Mouse (Mus musculus): ENCODE results near the gene Gm45140. TPM values are rescaled to one million over a fixed set of nuclear protein-coding genes. Genes with fewer than 3 reads are reported as not detected.

Gm45140 gene
- polyA plus RNA-seq, 1 experiment from 2014 or later, result 3.3 TPM

DNA sequence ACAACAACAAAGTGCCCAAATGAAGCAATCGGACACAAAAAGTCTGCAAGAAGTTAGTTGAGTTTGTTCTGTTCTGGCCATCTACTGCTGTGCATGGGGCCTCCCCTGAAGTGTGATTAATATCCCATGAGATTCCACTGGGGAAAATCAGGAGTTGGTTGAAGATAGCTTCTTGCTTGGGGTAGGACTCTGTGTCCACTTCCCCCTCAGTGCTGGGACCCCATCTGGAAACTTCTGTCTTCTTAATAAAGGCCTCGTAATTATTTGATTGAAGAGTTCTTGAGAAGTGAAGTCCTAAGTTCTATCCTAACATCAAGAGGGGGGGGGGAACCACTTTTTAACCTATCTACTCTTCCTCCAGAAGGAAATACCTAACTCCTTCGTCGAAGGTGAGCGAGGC is 73.4 kb downstream of the Gm45140 start:
- H3K4me2 ChIP-seq, result no peak overlapping the region
- no peak overlapping the region for H3K4me3 ChIP-seq (ENCODE audit: low read depth, low read length)
- H3K9me3 ChIP-seq (ENCODE audit: low read depth, low read length), result no peaks in the 10 kb centered on the region
- WGBS, result 65% methylated on average over 5 of the region's 5 CpGs
- no peak overlapping the region for H3K27ac ChIP-seq (ENCODE audit: low read depth)
- H3K27me3 ChIP-seq (ENCODE audit: insufficient read depth, low read length), result no peaks in the 10 kb centered on the region
- no peaks in the 10 kb centered on the region for H3K36me3 ChIP-seq (ENCODE audit: insufficient read depth)
- H3K4me1 ChIP-seq (ENCODE audit: insufficient read depth), result no peaks in the 10 kb centered on the region
- TF ChIP-seq CTCF (IDR thresholded peaks at IDR 0.05; ENCODE audit: low read depth), result no peak
- ATAC-seq (ENCODE audit: insufficient read depth) (no peak), DNase-seq (no peak)
- no peak overlapping the region for H3K9ac ChIP-seq

DNA sequence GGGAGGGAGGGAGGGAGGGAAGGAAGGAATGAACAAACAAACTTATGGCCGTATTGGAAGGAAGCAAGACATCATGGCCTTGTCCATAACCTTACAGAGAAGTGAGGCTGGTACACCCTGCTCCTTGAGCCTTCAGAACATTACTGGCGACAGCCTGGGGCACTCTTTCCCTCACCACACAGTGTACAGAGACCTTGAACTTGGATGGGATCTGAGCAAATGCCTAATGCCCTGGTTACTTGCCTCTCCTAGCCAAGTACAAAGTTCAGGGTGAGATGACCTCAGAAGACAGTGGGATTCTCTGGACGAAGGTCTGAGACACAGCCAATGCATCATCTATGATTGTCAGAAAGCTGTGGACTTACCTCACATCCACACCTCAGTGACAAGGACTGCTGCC is 75.7 kb downstream of the Gm45140 start:
- no peak for DNase-seq
- no peak for TF ChIP-seq CTCF (IDR thresholded peaks at IDR 0.05; ENCODE audit: low read depth)
- H3K36me3 ChIP-seq (ENCODE audit: insufficient read depth), result no peaks in the 10 kb centered on the region
- no peaks in the 10 kb centered on the region for H3K27me3 ChIP-seq (ENCODE audit: insufficient read depth, low read length)
- H3K27ac ChIP-seq (ENCODE audit: low read depth), result no peak overlapping the region
- no peaks in the 10 kb centered on the region for H3K4me1 ChIP-seq (ENCODE audit: insufficient read depth)
- ATAC-seq (ENCODE audit: insufficient read depth), result no peak
- H3K9me3 ChIP-seq (ENCODE audit: low read depth, low read length), result no peaks in the 10 kb centered on the region
- 35% methylated on average over 3 of the region's 3 CpGs for WGBS
- no peak overlapping the region for H3K4me2 ChIP-seq
- H3K4me3 ChIP-seq (ENCODE audit: low read depth, low read length), result no peak overlapping the region
- H3K9ac ChIP-seq, result no peak overlapping the region

DNA sequence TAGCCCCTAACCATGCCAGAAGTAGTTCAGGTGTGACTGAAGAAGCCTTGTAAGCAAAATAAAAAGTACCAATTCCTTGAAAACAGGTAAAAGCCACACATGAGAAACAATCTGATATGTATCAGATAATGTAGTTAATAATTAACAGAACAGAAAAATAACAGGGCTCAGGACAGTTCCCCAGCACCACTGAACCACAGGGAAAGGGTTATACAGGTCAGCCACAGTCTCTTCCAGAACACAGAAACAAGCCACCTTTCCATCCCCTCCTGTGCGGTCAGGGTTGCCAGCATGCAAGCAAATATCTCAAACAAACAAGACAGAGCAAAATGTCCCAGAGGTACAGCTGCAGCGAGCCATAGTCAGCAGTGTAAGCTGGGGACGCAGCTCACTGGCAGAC is 76.2 kb downstream of the Gm45140 start:
- no peak overlapping the region for H3K27ac ChIP-seq (ENCODE audit: low read depth)
- no peak for TF ChIP-seq CTCF (IDR thresholded peaks at IDR 0.05; ENCODE audit: low read depth)
- WGBS, result 39% methylated on average over 3 of the region's 3 CpGs
- no peaks in the 10 kb centered on the region for H3K4me1 ChIP-seq (ENCODE audit: insufficient read depth)
- no peak overlapping the region for H3K9ac ChIP-seq
- ATAC-seq (ENCODE audit: insufficient read depth), result no peak
- no peak overlapping the region for H3K4me3 ChIP-seq (ENCODE audit: low read depth, low read length)
- H3K4me2 ChIP-seq, result no peak overlapping the region
- no peaks in the 10 kb centered on the region for H3K27me3 ChIP-seq (ENCODE audit: insufficient read depth, low read length)
- H3K9me3 ChIP-seq (ENCODE audit: low read depth, low read length), result no peaks in the 10 kb centered on the region
- DNase-seq, result no peak
- H3K36me3 ChIP-seq (ENCODE audit: insufficient read depth), result no peaks in the 10 kb centered on the region

DNA sequence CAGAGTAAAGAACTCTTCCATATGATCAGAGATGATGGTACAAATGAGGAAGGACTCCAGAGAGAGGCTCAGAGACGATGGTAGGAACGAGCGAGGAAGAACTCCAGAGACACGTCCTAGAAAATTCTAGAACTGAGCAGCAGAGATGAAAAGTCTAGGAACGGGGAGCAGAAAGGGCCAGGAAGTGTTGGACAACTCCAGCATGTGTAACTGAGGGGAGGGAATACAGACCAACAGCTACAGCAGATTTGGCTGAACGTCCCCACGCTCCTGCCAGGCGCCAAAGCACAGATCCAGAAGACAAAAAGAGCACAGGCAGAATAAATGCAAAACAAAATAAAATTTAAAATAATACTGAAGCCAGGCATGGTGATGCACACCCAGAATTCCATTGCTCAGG is 78.7 kb downstream of the Gm45140 start:
- H3K9ac ChIP-seq, result no peak overlapping the region
- no peaks in the 10 kb centered on the region for H3K9me3 ChIP-seq (ENCODE audit: low read depth, low read length)
- H3K27me3 ChIP-seq (ENCODE audit: insufficient read depth, low read length), result no peaks in the 10 kb centered on the region
- H3K4me2 ChIP-seq, result no peak overlapping the region
- no peak for TF ChIP-seq CTCF (IDR thresholded peaks at IDR 0.05; ENCODE audit: low read depth)
- H3K27ac ChIP-seq (ENCODE audit: low read depth), result no peak overlapping the region
- WGBS, result 83% methylated on average over 8 of the region's 8 CpGs
- H3K4me1 ChIP-seq (ENCODE audit: insufficient read depth), result no peaks in the 10 kb centered on the region
- DNase-seq (no peak), ATAC-seq (ENCODE audit: insufficient read depth) (no peak)
- H3K36me3 ChIP-seq (ENCODE audit: insufficient read depth), result no peaks in the 10 kb centered on the region
- H3K4me3 ChIP-seq (ENCODE audit: low read depth, low read length), result no peak overlapping the region

DNA sequence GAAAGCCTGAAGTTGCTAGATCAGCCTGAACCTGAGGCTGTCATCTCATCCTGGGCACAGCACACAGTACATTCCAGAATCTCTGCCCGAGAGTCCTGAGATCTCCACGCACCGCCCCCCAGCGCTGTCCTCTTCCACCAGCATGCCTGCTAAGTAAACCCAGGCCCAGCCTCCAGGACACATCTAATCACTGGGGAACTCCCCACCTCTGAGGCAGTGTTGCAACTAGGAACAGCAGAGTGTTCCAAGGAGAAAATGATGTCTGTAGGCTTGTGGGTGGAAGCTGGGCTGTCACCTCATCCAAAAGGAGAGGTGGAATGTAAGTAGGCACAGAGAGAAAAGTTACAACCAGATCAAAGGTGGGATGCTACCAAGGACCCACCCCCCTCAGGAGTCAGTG is 80.4 kb downstream of the Gm45140 start:
- no peaks in the 10 kb centered on the region for H3K9me3 ChIP-seq (ENCODE audit: low read depth, low read length)
- H3K4me1 ChIP-seq (ENCODE audit: insufficient read depth), result no peaks in the 10 kb centered on the region
- H3K4me2 ChIP-seq, result no peak overlapping the region
- ATAC-seq (ENCODE audit: insufficient read depth), result no peak
- H3K27ac ChIP-seq (ENCODE audit: low read depth), result no peak overlapping the region
- H3K4me3 ChIP-seq (ENCODE audit: low read depth, low read length), result no peak overlapping the region
- H3K27me3 ChIP-seq (ENCODE audit: insufficient read depth, low read length), result no peaks in the 10 kb centered on the region
- H3K9ac ChIP-seq, result no peak overlapping the region
- 73% methylated on average over 4 of the region's 4 CpGs for WGBS
- no peak for TF ChIP-seq CTCF (IDR thresholded peaks at IDR 0.05; ENCODE audit: low read depth)
- no peaks in the 10 kb centered on the region for H3K36me3 ChIP-seq (ENCODE audit: insufficient read depth)
- no peak for DNase-seq

DNA sequence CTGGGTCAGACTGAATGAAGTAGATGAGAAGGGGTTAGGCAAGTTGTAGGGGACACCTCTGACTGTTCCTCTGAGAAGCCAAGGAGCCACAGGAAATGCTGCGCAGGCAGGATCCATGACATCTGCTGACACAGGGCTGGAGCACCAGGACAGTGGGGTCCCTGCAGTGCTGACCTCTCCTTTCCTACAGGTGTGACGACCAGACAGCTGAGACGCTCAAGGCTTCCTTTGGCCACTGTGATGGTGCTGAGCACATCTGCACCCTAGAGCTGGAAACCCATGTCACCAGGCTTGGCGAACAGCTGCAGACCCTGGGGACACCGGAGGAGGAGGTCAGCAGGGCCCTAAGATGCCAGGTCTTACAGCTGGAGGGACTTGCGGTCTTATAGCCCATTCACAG is 84.0 kb downstream of the Gm45140 start:
- Histone ChIP-seq H3K27ac (ENCODE audit: low read depth) (no peak overlapping the region), H3K4me2 (no peak overlapping the region), H3K4me1 (ENCODE audit: insufficient read depth) (no peaks in the 10 kb centered on the region), H3K27me3 (ENCODE audit: insufficient read depth, low read length) (no peaks in the 10 kb centered on the region), H3K9me3 (ENCODE audit: low read depth, low read length) (no peaks in the 10 kb centered on the region), H3K36me3 (ENCODE audit: insufficient read depth) (no peaks in the 10 kb centered on the region), H3K9ac (no peak overlapping the region), H3K4me3 (ENCODE audit: low read depth, low read length) (no peak overlapping the region)
- no peak for ATAC-seq (ENCODE audit: insufficient read depth)
- TF ChIP-seq CTCF (IDR thresholded peaks at IDR 0.05; ENCODE audit: low read depth), result no peak
- DNase-seq, result no peak
- 80% methylated on average over 6 of the region's 6 CpGs for WGBS

DNA sequence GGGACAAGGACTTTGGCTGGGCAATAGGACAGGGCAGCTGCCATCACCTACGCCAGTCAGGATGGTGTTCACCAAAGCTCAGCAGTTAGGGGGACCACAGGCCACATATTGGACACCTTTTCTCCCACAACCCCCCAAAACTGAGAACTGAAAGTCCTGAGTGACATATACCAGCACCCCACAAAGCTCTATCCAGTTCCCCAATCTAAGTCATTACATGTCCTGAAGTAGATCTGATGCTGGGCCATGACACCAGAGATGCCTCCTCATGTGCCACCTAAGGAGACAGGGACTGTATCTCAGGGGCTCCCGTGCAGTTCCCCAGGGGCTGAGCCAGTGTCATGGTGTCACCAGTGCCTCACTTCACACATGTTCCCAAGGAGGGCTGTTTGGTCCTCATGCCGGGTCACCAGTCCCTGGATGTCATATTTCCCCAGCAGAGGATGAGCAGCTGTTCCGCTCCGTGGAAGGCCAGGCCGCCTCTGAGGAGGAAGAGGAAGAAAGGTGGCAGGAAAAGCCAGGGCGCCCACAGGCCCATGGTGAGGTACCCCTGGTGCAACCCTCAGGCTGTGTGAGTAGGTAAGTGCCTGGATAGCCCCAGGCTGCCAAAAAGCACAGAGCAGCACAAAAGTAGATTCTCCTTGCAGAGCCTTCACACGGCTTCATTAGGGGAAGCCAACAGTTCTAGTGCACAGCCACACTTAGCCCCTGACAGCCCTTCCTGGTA is 85.2 kb downstream of the Gm45140 start:
- no peaks in the 10 kb centered on the region for H3K36me3 ChIP-seq (ENCODE audit: insufficient read depth)
- no peak for DNase-seq
- no peaks in the 10 kb centered on the region for H3K9me3 ChIP-seq (ENCODE audit: low read depth, low read length)
- no peaks in the 10 kb centered on the region for H3K27me3 ChIP-seq (ENCODE audit: insufficient read depth, low read length)
- no peak overlapping the region for H3K4me3 ChIP-seq (ENCODE audit: low read depth, low read length)
- no peak for ATAC-seq (ENCODE audit: insufficient read depth)
- WGBS, result 71% methylated on average over 8 of the region's 8 CpGs
- no peak overlapping the region for H3K9ac ChIP-seq
- no peak overlapping the region for H3K4me2 ChIP-seq
- H3K4me1 ChIP-seq (ENCODE audit: insufficient read depth), result no peaks in the 10 kb centered on the region
- TF ChIP-seq CTCF (IDR thresholded peaks at IDR 0.05; ENCODE audit: low read depth), result no peak
- H3K27ac ChIP-seq (ENCODE audit: low read depth), result no peak overlapping the region

Measured in lung, embryonic 14.5 days (tissue).